Mouse (Mus musculus) left cerebral cortex, adult 2 months (tissue): ENCODE measurements around the gene Mif4gd. TPM values are rescaled to one million over a fixed set of nuclear protein-coding genes. Genes with fewer than 3 reads are reported as not detected.

Source experiments
- DNase-seq, 2 experiments: peaks; one replicate each; pipeline ENCODE4 v3.0.0; 2021 to 2022; ENCODE audit warnings: low spot score in 2 of 2, mixed read lengths in 1 of 2; ENCODE audit errors: extremely low spot score in 1 of 2
- H3K27ac ChIP-seq: fragments of 200-600 bp; 2 replicates; pipeline ENCODE4 v1.8.1; 2022
- H3K4me3 ChIP-seq: fragments of 200-600 bp; 2 replicates; pipeline ENCODE4 v1.8.1; 2022
- CTCF ChIP-seq: fragments of 200-600 bp; IDR thresholded peaks from 2 replicates; pipeline ENCODE4 v1.8.1; 2022; ENCODE audit warnings: antibody characterized with exemption, mild to moderate bottlenecking, moderate library complexity
- intact Hi-C: fragments of 180-260 bp; cut with DNase I; formaldehyde crosslinking; loops from one replicate; pipeline ENCODE4 v1.15.1; 2025
- total RNA-seq, 2 experiments: library from RNA; stranded (reverse); gene quantifications; 2 replicates each; pipeline ENCODE4 v1.2.3; 2021

Mif4gd gene
- total RNA-seq, 2 experiments from 2014 or later: 15.6 to 16.0 TPM

GRCm38 (mm10) chr11:115642705-115643104 is 29.9 kb upstream of the Mif4gd start:
- DNase-seq: no peak
- no peak for TF ChIP-seq CTCF
- Histone ChIP-seq H3K27ac (no peak overlapping the region), H3K4me3 (no peak overlapping the region)
- intact Hi-C loops: no loop called here

- TF ChIP-seq CTCF: no peak
- DNase-seq: no peak
- intact Hi-C loops: no loop called here
- Histone ChIP-seq H3K27ac (no peak overlapping the region), H3K4me3 (no peak overlapping the region)
Measured at GRCm38 (mm10) chr11:115641664-115642036, 28.9 kb upstream of the Mif4gd start.

GRCm38 (mm10) chr11:115640978-115641663 is 28.4 kb upstream of the Mif4gd start:
- H3K4me3 ChIP-seq: no peak overlapping the region
- H3K27ac ChIP-seq: no peak overlapping the region
- peak; percentile 36 to 40 for DNase-seq
- intact Hi-C loops: no loop called here
- TF ChIP-seq CTCF: no peak

GRCm38 (mm10) chr11:115640311-115640828 is 27.6 kb upstream of the Mif4gd start:
- Histone ChIP-seq H3K27ac (no peak overlapping the region), H3K4me3 (no peak overlapping the region)
- intact Hi-C loops: no loop called here
- TF ChIP-seq CTCF: no peak
- DNase-seq: no peak

GRCm38 (mm10) chr11:115639540-115639939 is 26.8 kb upstream of the Mif4gd start:
- intact Hi-C loops: no loop called here
- no peak for TF ChIP-seq CTCF
- H3K4me3 ChIP-seq: no peak overlapping the region
- no peak overlapping the region for H3K27ac ChIP-seq
- no peak for DNase-seq

- Histone ChIP-seq H3K4me3 (no peak overlapping the region), H3K27ac (no peak overlapping the region)
- intact Hi-C loops: no loop called here
- no peak for TF ChIP-seq CTCF
- no peak for DNase-seq
Measured at GRCm38 (mm10) chr11:115638498-115639409, 26.0 kb upstream of the Mif4gd start.

- TF ChIP-seq CTCF: no peak
Measured at GRCm38 (mm10) chr11:115636960-115637359, 24.2 kb upstream of the Mif4gd start.

GRCm38 (mm10) chr11:115635484-115635883 is 22.7 kb upstream of the Mif4gd start:
- no peak; the same call in 1 of the 2 replicates for TF ChIP-seq CTCF
- Histone ChIP-seq H3K4me3 (no peak overlapping the region), H3K27ac (no peak overlapping the region)
- intact Hi-C loops: no loop called here
- no peak for DNase-seq

More at GRCm38 (mm10) chr11:115636960-115637359, 24.2 kb upstream of the Mif4gd start:
- no peak overlapping the region for H3K27ac ChIP-seq
- no peak for DNase-seq
- H3K4me3 ChIP-seq: no peak overlapping the region
- intact Hi-C loops: no loop called here

- intact Hi-C loops: no loop called here
- no peak for DNase-seq
Measured at GRCm38 (mm10) chr11:115635041-115635440, 22.3 kb upstream of the Mif4gd start.

GRCm38 (mm10) chr11:115634109-115634508 is 21.3 kb upstream of the Mif4gd start:
- intact Hi-C loops: no loop called here
- DNase-seq: no peak
- Histone ChIP-seq H3K4me3 (no peak overlapping the region), H3K27ac (no peak overlapping the region)
- TF ChIP-seq CTCF: no peak

More at GRCm38 (mm10) chr11:115635041-115635440, 22.3 kb upstream of the Mif4gd start:
- no peak for TF ChIP-seq CTCF
- H3K27ac ChIP-seq: no peak overlapping the region
- no peak overlapping the region for H3K4me3 ChIP-seq

GRCm38 (mm10) chr11:115632862-115633261 is 20.1 kb upstream of the Mif4gd start:
- intact Hi-C loops: no loop called here
- H3K4me3 ChIP-seq: no peak overlapping the region
- DNase-seq: no peak
- TF ChIP-seq CTCF: no peak
- no peak overlapping the region for H3K27ac ChIP-seq

- no peak overlapping the region for H3K27ac ChIP-seq
- H3K4me3 ChIP-seq: no peak overlapping the region
- no peak for TF ChIP-seq CTCF
- intact Hi-C loops: no loop called here
- DNase-seq: no peak
Measured at GRCm38 (mm10) chr11:115632247-115632646, 19.5 kb upstream of the Mif4gd start.
